Mouse (Mus musculus): ENCODE data around the gene Eml6. TPM values are rescaled to one million over a fixed set of nuclear protein-coding genes. Genes with fewer than 3 reads are reported as not detected.
"Not testable (repeated sequence)": the region's sequence is repeated elsewhere in the genome, so short reads cannot be mapped to it uniquely, and the experiment has no call there.

Gene Eml6
- polyA plus RNA-seq, 1 experiment from 2014 or later = 4.0 TPM

DNA sequence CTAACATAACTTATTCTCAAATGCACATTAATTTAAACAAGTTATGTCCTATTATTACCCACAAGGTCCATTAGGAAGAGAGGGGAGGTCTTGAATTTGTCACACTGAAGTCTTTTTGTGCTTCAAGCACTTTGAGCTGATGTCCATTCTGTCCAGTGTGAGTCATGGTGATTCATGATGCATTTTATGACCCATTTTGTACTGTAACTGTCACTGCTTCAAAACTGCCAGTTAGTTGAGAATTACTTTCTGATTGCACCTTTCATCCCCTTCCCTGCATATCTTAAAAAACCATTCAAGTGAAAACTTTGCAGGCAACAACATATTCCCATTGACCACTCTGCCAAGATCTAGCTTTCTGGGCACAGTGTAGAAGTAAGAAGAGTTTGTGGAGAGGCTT is 188.8 kb downstream of the Eml6 start:
- no peak for ATAC-seq
- no peak overlapping the region for H3K4me2 ChIP-seq (replicated peaks)
- no peaks in the 10 kb centered on the region for H3K27me3 ChIP-seq
- H3K4me1 ChIP-seq (replicated peaks) = no peaks in the 10 kb centered on the region
- no peaks in the 10 kb centered on the region for H3K36me3 ChIP-seq
- no peak overlapping the region for H3K27ac ChIP-seq
- no peak overlapping the region for H3K9ac ChIP-seq (replicated peaks)
- no peaks in the 10 kb centered on the region for H3K9me3 ChIP-seq
- H3K4me3 ChIP-seq (replicated peaks) = no peak overlapping the region

GRCm38 (mm10) chr11:29827729-29828128 is 198.1 kb downstream of the Eml6 start:
- no peaks in the 10 kb centered on the region for H3K9me3 ChIP-seq
- no peak overlapping the region for H3K27ac ChIP-seq
- H3K9ac ChIP-seq (replicated peaks) = no peak overlapping the region
- H3K4me1 ChIP-seq (replicated peaks) = no peaks in the 10 kb centered on the region
- ATAC-seq = no peak
- WGBS = 88% methylated on average over 2 of the region's 2 CpGs
- H3K27me3 ChIP-seq = peaks cover 21% of the 10 kb centered on the region
- H3K4me3 ChIP-seq (replicated peaks) = no peak overlapping the region
- H3K36me3 ChIP-seq = no peaks in the 10 kb centered on the region
- no peak overlapping the region for H3K4me2 ChIP-seq (replicated peaks)

DNA sequence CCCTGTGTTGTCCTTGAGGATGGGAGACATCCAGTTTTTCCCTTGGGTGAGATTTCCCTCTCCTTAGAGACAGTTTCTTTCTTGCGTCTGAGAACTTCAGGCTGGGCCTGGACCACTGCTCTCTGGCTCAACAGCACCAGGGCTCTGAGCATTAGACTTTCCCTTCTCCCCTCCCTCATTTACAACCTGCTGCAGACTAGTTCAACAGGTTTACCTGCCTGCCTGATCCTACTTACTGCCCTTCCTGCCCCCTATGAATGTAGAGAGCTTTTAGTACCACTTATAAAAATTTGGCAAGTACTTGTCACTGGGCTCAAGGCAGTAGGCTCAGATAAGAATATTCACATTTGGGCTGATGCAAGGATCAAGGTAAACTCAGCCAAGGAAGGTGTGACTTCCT is 199.8 kb downstream of the Eml6 start:
- no peak for ATAC-seq

GRCm38 (mm10) chr11:29825271-29825718 is 200.5 kb downstream of the Eml6 start, which contains the start of gene 4931440F15Rik:
TSS of gene 4931440F15Rik (minus strand) at chr11:29825668.
- ATAC-seq = peak; percentile 24
- Histone ChIP-seq H3K4me3 (replicated peaks) (0 out of 2 replicates have a peak within 1 kb of the TSS, but pooled peaks have one; percentile 8), H3K27me3 (peaks cover 21% of the 10 kb centered on the region), H3K4me2 (replicated peaks) (peak within 1 kb of the TSS; percentile 37)
- H3K36me3 ChIP-seq; H3K9ac ChIP-seq (replicated peaks); H3K27ac ChIP-seq; H3K4me1 ChIP-seq (replicated peaks); H3K9me3 ChIP-seq: not testable (repeated sequence)
- WGBS = 44% methylated on average over 21 of the region's 21 CpGs

More for the DNA sequence above, 199.8 kb downstream of the Eml6 start:
- Histone ChIP-seq H3K36me3 (no peaks in the 10 kb centered on the region), H3K4me1 (replicated peaks) (no peaks in the 10 kb centered on the region), H3K27me3 (peaks cover 21% of the 10 kb centered on the region), H3K9me3 (no peaks in the 10 kb centered on the region), H3K4me2 (replicated peaks) (no peak overlapping the region), H3K9ac (replicated peaks) (no peak overlapping the region), H3K27ac (no peak overlapping the region), H3K4me3 (replicated peaks) (no peak overlapping the region)
- WGBS = 95% methylated on average over 1 of the region's 1 CpGs

- peaks cover 21% of the 10 kb centered on the region for H3K27me3 ChIP-seq
- WGBS = 24% methylated on average over 49 of the region's 62 CpGs
- peak; percentile 61 for ATAC-seq
- H3K9me3 ChIP-seq; H3K36me3 ChIP-seq; H3K9ac ChIP-seq (replicated peaks); H3K27ac ChIP-seq; H3K4me1 ChIP-seq (replicated peaks): not testable (repeated sequence)
- 0 out of 2 replicates have a peak overlapping the region, but pooled peaks have one; percentile 8 for H3K4me3 ChIP-seq (replicated peaks)
- H3K4me2 ChIP-seq (replicated peaks) = peak overlapping the region; percentile 37
These were observed 201.2 kb downstream of the Eml6 start for GRCm38 (mm10) chr11:29824474-29825270.

- ATAC-seq = no peak
- Histone ChIP-seq H3K27me3 (peaks cover 21% of the 10 kb centered on the region), H3K4me1 (replicated peaks) (no peaks in the 10 kb centered on the region), H3K4me2 (replicated peaks) (no peak overlapping the region), H3K9ac (replicated peaks) (no peak overlapping the region), H3K4me3 (replicated peaks) (no peak overlapping the region), H3K27ac (no peak overlapping the region), H3K36me3 (no peaks in the 10 kb centered on the region), H3K9me3 (no peaks in the 10 kb centered on the region)
- WGBS = 86% methylated on average over 2 of the region's 2 CpGs
These were observed 202.7 kb downstream of the Eml6 start for GRCm38 (mm10) chr11:29823141-29823540.

DNA sequence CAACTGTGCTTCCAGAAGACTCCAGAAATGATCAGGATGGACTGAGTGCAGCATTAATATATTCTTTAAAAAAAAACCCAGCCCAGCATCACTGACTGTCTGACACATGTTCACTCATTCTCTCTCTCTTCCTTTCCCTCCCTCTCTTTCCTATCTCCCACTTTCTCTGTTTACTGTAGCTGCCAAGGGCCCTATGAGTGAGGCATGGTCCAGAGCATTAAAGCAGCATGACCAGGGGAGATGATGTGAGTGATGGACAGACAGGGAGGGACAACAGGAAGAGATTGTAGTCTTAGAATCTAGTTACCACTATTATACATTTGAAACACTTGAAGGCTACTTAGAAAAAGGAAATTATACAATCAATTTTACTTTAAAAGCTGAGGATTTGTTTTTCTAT is 210.2 kb downstream of the Eml6 start:
- no peak for ATAC-seq
- Histone ChIP-seq H3K4me2 (replicated peaks) (no peak overlapping the region), H3K36me3 (no peaks in the 10 kb centered on the region), H3K27ac (no peak overlapping the region), H3K27me3 (no peaks in the 10 kb centered on the region), H3K4me3 (replicated peaks) (no peak overlapping the region), H3K9ac (replicated peaks) (no peak overlapping the region), H3K4me1 (replicated peaks) (no peaks in the 10 kb centered on the region), H3K9me3 (no peaks in the 10 kb centered on the region)

GRCm38 (mm10) chr11:29815261-29815660 is 210.6 kb downstream of the Eml6 start:
- no peak overlapping the region for H3K9ac ChIP-seq (replicated peaks)
- H3K4me1 ChIP-seq (replicated peaks) = no peaks in the 10 kb centered on the region
- no peak overlapping the region for H3K4me2 ChIP-seq (replicated peaks)
- H3K9me3 ChIP-seq = no peaks in the 10 kb centered on the region
- no peaks in the 10 kb centered on the region for H3K36me3 ChIP-seq
- no peak overlapping the region for H3K4me3 ChIP-seq (replicated peaks)
- no peaks in the 10 kb centered on the region for H3K27me3 ChIP-seq
- WGBS = 92% methylated on average over 3 of the region's 3 CpGs
- ATAC-seq = no peak
- no peak overlapping the region for H3K27ac ChIP-seq

DNA sequence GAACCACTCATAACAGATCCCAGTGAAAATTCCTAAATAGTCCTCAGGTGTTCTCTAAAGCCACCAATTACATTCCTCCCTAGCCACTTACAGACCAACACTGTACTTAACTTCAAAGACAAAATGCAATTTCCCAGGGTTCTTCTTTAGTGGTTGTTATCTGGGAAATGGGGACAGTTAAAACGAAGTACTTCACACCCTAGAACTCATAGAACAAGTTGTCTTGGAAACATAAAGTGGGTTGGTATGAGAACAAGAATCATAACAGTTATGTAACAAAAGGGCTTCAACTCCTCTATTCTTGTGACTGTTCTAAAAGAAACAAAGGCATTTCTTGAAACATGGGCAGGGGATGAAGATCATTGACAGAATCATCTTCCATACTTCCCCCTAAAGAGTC is 212.6 kb downstream of the Eml6 start:
- Histone ChIP-seq H3K27me3 (no peaks in the 10 kb centered on the region), H3K9me3 (no peaks in the 10 kb centered on the region), H3K36me3 (no peaks in the 10 kb centered on the region), H3K27ac (no peak overlapping the region), H3K9ac (replicated peaks) (no peak overlapping the region), H3K4me2 (replicated peaks) (no peak overlapping the region), H3K4me1 (replicated peaks) (no peaks in the 10 kb centered on the region), H3K4me3 (replicated peaks) (no peak overlapping the region)
- no peak for ATAC-seq
- 84% methylated on average over 1 of the region's 1 CpGs for WGBS

GRCm38 (mm10) chr11:29812475-29812874 is 213.4 kb downstream of the Eml6 start:
- ATAC-seq = no peak
- H3K4me3 ChIP-seq (replicated peaks) = no peak overlapping the region
- H3K9me3 ChIP-seq = no peaks in the 10 kb centered on the region
- no peak overlapping the region for H3K4me2 ChIP-seq (replicated peaks)
- no peak overlapping the region for H3K9ac ChIP-seq (replicated peaks)
- H3K36me3 ChIP-seq = no peaks in the 10 kb centered on the region
- WGBS = 83% methylated on average over 3 of the region's 3 CpGs
- no peaks in the 10 kb centered on the region for H3K4me1 ChIP-seq (replicated peaks)
- no peak overlapping the region for H3K27ac ChIP-seq
- no peaks in the 10 kb centered on the region for H3K27me3 ChIP-seq

DNA sequence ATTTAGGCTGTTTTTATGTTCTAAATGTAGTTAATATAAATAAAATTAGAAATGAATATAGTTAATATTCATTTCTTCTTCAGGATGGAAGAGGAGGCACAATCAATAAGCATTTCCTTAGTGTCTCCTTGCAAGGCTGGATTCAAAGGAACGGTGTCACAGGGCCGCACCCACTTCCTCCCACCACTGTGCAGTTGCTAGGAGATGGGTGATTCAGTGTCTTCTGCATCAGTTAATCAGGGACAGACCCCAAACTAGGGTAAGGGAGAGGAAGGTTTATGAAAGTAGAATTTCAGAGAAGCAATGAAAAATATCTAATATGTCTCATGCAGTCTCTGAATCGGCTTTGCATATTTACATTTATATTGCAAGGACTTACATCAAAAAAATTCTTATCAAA is 215.5 kb downstream of the Eml6 start:
- no peak overlapping the region for H3K4me2 ChIP-seq (replicated peaks)
- no peaks in the 10 kb centered on the region for H3K36me3 ChIP-seq
- H3K4me3 ChIP-seq (replicated peaks) = no peak overlapping the region
- no peak overlapping the region for H3K9ac ChIP-seq (replicated peaks)
- 69% methylated on average over 3 of the region's 3 CpGs for WGBS
- ATAC-seq = no peak
- H3K27ac ChIP-seq = no peak overlapping the region
- no peaks in the 10 kb centered on the region for H3K9me3 ChIP-seq
- H3K4me1 ChIP-seq (replicated peaks) = no peaks in the 10 kb centered on the region
- H3K27me3 ChIP-seq = no peaks in the 10 kb centered on the region

DNA sequence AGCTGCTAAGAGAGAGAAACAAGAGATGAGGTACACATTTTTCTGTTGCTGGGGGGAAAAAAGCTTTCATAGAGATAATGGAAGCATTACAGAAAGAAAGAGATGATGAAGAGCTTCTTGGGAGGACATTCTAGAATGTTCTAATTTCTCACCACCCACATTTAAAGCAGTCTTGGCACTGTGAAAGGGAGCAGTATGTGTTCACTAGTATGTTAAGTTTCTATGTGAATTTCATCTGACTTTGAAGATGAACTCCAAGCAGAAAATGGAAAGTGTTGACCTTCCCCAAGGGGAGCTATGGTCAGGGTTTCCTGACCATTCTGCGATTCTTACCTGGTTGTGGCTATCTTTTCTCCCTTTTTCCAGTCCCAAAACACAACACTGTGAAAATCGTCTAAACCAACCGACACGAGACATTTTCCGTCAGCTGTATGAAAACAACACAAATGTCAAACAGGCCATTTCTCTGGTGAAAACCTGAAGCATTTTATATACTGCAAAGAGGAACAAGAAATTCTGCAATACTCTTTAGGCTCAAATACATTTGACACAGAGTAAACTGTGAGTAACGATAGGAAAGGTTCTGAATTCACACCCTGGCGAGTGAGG is 216.7 kb downstream of the Eml6 start:
- Histone ChIP-seq H3K27ac (no peak overlapping the region), H3K9me3 (no peaks in the 10 kb centered on the region), H3K4me2 (replicated peaks) (no peak overlapping the region), H3K36me3 (no peaks in the 10 kb centered on the region), H3K4me3 (replicated peaks) (no peak overlapping the region), H3K4me1 (replicated peaks) (no peaks in the 10 kb centered on the region), H3K27me3 (no peaks in the 10 kb centered on the region), H3K9ac (replicated peaks) (no peak overlapping the region)
- ATAC-seq = no peak
- WGBS = 86% methylated on average over 7 of the region's 7 CpGs
